Mouse (Mus musculus) lung, embryonic 14.5 days (tissue): ENCODE data around the gene Ttll3. TPM values are rescaled to one million over a fixed set of nuclear protein-coding genes. Genes with fewer than 3 reads are reported as not detected.

Experiments used
- ATAC-seq: fragments of 200-750 bp; cut with Nextera tagmentation; 2 replicates; pipeline ENCODE4 v1.8.0; 2017; ENCODE audit warnings: mild to moderate bottlenecking, moderate TSS enrichment, moderate library complexity; ENCODE audit not compliant: insufficient read depth
- DNase-seq: peaks from one replicate; pipeline ENCODE4 v3.0.0-alpha.2; 2015
- H3K27ac ChIP-seq: fragments of 300-500 bp; sonication (generic); 2 replicates; pipeline ENCODE4 v1.5.1; 2014; ENCODE audit warnings: low read depth, mild to moderate bottlenecking, moderate library complexity
- H3K27me3 ChIP-seq: fragments of 300-500 bp; sonication (generic); 2 replicates; pipeline ENCODE4 v1.6.1; 2014; ENCODE audit warnings: low read length, control low read depth; ENCODE audit not compliant: insufficient read depth
- H3K36me3 ChIP-seq: fragments of 300-500 bp; sonication (generic); 2 replicates; pipeline ENCODE4 v1.6.1; 2014; ENCODE audit warnings: control low read depth; ENCODE audit not compliant: insufficient read depth
- H3K4me1 ChIP-seq: fragments of 300-500 bp; sonication (generic); 2 replicates; pipeline ENCODE4 v1.6.1; 2014; ENCODE audit warnings: antibody characterized with exemption, control low read depth; ENCODE audit not compliant: insufficient read depth
- H3K4me2 ChIP-seq: fragments of 300-500 bp; sonication (generic); 2 replicates; pipeline ENCODE4 v1.6.1; 2014; ENCODE audit warnings: mild to moderate bottlenecking
- H3K4me3 ChIP-seq: fragments of 300-500 bp; sonication (generic); 2 replicates; pipeline ENCODE4 v1.5.1; 2014; ENCODE audit warnings: low read depth, low read length
- H3K9ac ChIP-seq: fragments of 300-500 bp; sonication (generic); 2 replicates; pipeline ENCODE4 v1.6.1; 2014
- H3K9me3 ChIP-seq: fragments of 300-500 bp; sonication (generic); 2 replicates; pipeline ENCODE4 v1.6.1; 2016; ENCODE audit warnings: low read depth, low read length, control low read depth
- CTCF ChIP-seq: IDR thresholded peaks from 2 replicates; pipeline ENCODE4 v1.5.1; 2016; ENCODE audit warnings: antibody characterized with exemption, low read depth
- WGBS: fragments of 180-500 bp; shearing (Covaris S2); extraction: QIAGEN DNeasy Blood & Tissue Kit; methylation state at CpG from one replicate; pipeline ENCODE4 v1.1.7; 2014; 5-methylcytosine and 5-hydroxymethylcytosine counted together
- polyA plus RNA-seq: library from polyadenylated mRNA; unstranded; fragments of >200 nt; fragmentation: Nextera tagmentation; extraction: Ambion mirVana; gene quantifications from 2 replicates; pipeline ENCODE4 v1.2.1, GENCODE M21; 2014

Gene Ttll3
- polyA plus RNA-seq, 1 experiment from 2014 or later = 2.5 TPM

DNA sequence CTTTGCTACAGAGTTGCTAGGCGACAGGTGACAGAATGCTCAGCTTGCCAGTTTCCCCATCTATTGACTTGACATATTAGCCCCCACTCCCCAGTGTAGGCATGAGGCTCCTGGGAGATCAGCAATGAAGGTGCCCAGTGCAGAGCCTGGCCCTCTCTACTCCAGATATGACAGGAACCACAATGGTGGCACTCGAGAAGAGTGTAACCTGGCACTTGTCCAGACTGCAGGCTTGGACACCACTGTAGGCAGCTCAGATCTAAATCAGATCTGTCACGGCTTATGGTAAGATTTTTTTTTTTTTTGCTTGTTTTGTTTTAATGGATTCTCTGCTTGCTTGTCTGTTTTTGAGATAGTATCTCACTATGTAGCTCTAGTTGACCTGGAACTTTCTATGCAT, 44.6 kb downstream of the Ttll3 start:
- ATAC-seq (no peak), DNase-seq (no peak)
- Histone ChIP-seq H3K27ac (no peak overlapping the region), H3K4me3 (no peak overlapping the region), H3K4me1 (no peaks in the 10 kb centered on the region), H3K9ac (no peak overlapping the region), H3K9me3 (no peaks in the 10 kb centered on the region), H3K27me3 (no peaks in the 10 kb centered on the region), H3K36me3 (no peaks in the 10 kb centered on the region), H3K4me2 (no peak overlapping the region)
- TF ChIP-seq CTCF = no peak
- WGBS = 63% methylated on average over 3 of the region's 3 CpGs

DNA sequence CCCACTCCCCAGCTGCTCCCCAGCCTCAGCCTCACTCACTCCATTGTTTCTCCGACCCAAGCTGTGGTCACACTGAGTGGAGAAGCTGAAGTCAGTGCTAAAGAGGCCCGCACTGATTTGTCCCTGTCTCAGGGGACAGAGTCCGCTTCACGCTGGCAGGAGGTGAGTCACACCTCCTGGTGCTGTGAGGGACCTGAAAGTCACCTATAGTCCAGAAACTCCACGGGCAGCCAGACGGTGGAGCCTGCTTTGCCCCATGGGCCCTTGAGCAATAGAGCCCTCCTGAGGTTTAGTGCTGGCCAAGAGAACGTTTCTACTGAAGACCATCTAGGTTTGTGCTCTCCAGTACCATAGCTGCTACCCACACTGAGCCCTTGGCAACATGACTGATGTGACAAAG, 45.6 kb downstream of the Ttll3 start:
- no peak overlapping the region for H3K4me2 ChIP-seq
- no peak overlapping the region for H3K4me3 ChIP-seq
- H3K27ac ChIP-seq = no peak overlapping the region
- 69% methylated on average over 7 of the region's 7 CpGs for WGBS
- DNase-seq (no peak), ATAC-seq (no peak)
- H3K9me3 ChIP-seq = no peaks in the 10 kb centered on the region
- no peaks in the 10 kb centered on the region for H3K4me1 ChIP-seq
- no peak overlapping the region for H3K9ac ChIP-seq
- no peak for TF ChIP-seq CTCF
- H3K36me3 ChIP-seq = no peaks in the 10 kb centered on the region
- H3K27me3 ChIP-seq = no peaks in the 10 kb centered on the region

DNA sequence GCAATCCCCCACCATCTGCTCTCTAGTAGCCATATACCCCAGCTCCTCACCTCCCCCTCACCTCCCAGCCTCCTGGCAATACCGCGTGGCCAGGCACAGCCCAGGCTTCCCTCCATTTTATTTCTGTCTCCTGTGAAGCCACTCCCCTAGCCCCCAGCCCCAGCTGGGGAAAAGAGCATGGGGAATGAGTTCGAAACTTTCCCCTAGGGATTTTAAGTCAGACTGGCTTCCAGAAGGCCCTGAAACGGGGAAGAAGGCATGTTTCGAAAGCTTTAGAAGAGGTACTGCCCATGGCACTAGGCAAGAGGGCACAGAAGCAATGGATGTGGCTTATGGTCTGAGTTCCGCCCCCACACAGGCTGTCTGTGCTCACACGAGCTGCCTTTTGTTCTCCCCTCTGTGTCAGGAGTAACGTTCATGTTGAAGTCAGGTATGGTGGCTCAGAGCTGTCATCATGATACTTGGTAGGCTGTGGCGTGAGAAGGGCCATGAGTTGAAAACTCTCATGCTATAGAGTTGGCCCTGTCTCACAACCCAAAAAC, 46.7 kb downstream of the Ttll3 start, which contains the start of gene Cidec:
Gene Cidec, minus strand, starts transcription at position 97 of the 542 bp plus-strand sequence.
- Histone ChIP-seq H3K27ac (no peak within 1 kb of the TSS), H3K9ac (no peak within 1 kb of the TSS), H3K4me2 (no peak within 1 kb of the TSS), H3K36me3 (no peaks in the 10 kb centered on the region), H3K4me3 (no peak within 1 kb of the TSS), H3K4me1 (no peaks in the 10 kb centered on the region), H3K9me3 (no peaks in the 10 kb centered on the region), H3K27me3 (no peaks in the 10 kb centered on the region)
- TF ChIP-seq CTCF = no peak
- ATAC-seq (no peak), DNase-seq (no peak)
- 77% methylated on average over 9 of the region's 9 CpGs for WGBS

DNA sequence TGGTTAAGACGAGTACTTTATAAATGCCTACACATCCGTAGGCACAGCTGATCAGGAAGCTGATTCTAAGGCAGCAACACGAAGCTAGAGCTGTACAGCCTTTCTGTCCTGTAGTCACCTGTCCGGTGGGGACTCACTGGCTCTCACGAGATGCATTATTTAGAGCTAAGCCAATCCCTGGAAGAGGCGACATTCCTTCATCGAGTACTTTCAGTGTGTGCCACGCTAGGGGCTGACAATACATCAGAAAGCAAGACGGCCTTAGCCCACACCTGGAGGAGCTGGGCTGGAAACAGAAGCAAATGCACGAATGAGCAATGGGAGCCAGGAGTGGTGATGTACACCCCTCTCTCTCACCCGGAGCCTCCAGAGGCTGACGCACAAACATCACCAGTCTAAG, 48.1 kb downstream of the Ttll3 start:
- Histone ChIP-seq H3K36me3 (no peaks in the 10 kb centered on the region), H3K4me1 (no peaks in the 10 kb centered on the region; the same call in 1 of the 2 replicates), H3K27ac (no peak overlapping the region), H3K9ac (no peak overlapping the region), H3K4me3 (no peak overlapping the region), H3K4me2 (no peak overlapping the region), H3K27me3 (no peaks in the 10 kb centered on the region), H3K9me3 (no peaks in the 10 kb centered on the region)
- no peak for TF ChIP-seq CTCF
- 66% methylated on average over 12 of the region's 12 CpGs for WGBS
- no peak for ATAC-seq
- DNase-seq = no peak

DNA sequence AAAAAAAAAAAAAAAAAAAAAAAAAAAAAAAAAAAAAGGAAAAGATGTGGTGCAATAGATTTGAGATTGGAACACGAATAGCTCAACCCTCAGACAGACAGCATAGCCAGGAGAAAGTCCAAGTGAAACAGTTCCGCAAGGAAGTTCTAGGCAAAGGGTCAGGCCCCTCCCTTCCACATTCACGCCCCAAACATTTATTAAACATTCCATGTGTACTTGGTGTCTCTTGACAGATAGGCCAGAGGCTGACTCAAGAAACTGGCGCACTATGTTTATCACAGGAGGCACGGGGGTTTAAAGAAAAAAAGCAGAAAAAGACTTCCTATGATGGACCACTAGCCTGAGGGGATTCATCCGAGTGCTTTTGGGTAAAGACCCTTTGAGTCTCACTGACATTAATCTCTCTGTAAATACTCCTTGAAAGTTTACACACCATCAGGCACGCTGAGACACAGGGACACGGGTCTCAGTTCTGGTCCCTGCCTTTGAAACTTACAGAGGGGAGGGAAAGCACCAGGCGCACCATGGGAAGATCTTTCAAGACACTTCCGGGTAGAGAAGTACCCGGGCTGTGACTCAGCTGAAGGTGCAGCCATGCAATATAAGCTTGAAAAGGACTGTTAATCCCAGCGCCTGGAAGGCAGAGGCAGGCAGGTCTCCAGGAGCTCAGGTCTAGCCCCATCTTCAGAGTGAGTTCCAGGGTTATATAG, 49.8 kb downstream of the Ttll3 start:
- no peaks in the 10 kb centered on the region for H3K9me3 ChIP-seq
- DNase-seq (no peak), ATAC-seq (no peak)
- no peak for TF ChIP-seq CTCF
- 44% methylated on average over 12 of the region's 12 CpGs for WGBS
- no peaks in the 10 kb centered on the region for H3K36me3 ChIP-seq
- H3K27me3 ChIP-seq = no peaks in the 10 kb centered on the region
- H3K4me1 ChIP-seq = peaks cover 8% of the 10 kb centered on the region
- H3K9ac ChIP-seq = no peak overlapping the region
- H3K4me3 ChIP-seq = no peak overlapping the region
- H3K27ac ChIP-seq = no peak overlapping the region
- H3K4me2 ChIP-seq = no peak overlapping the region

DNA sequence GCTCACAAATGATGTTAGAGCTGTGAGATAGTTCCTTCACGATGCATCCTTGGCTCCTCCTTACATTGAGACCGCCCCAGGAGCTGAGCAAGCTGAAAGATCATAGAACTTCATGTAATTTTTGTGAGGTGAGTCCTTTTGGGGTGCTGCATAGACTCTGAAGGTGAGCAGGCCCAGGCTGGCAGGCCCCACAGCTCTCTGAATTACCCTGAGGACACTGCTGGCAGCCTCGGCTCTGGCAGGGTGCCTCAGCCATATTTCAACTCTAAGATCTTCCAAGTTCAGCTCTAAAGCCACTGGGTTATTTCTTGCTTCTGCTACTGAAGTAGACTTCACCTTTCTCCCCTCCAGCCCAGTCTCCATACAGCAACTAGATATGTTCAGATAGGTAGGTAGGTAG, 51.6 kb downstream of the Ttll3 start:
- no peak for TF ChIP-seq CTCF
- Histone ChIP-seq H3K36me3 (0 out of 2 replicates have a peak, but pooled peaks cover 4% of the 10 kb centered on the region), H3K27me3 (no peaks in the 10 kb centered on the region), H3K27ac (no peak overlapping the region), H3K4me1 (peaks cover 8% of the 10 kb centered on the region), H3K4me3 (no peak overlapping the region), H3K9ac (no peak overlapping the region), H3K9me3 (no peaks in the 10 kb centered on the region), H3K4me2 (no peak overlapping the region)
- DNase-seq = no peak
- WGBS = 78% methylated on average over 3 of the region's 3 CpGs
- ATAC-seq = no peak

DNA sequence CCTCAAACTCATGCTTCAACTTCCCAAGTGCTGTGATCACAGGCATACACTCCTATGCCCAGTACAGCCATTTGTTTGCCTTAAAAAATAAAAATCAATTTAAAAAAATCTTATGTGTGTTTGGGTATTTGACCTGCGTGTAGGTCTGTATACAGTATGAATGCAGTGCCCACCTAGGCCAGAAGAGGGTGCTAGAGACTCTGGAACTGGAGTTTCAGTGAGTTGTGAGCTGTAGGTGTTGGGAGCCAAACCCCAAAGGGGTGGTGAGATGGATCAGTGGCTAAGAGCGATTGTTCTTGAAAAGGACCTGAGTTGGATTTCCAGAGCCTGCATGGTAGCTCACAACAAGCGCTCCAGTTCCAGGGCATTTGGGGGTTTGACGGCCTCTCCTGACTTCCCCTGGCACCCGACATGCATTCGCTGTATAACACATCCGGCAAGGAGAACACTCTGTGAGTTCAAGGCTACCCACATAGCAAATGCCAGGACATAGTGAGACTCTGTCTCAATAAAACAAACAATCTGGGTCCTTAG, 52.2 kb downstream of the Ttll3 start:
- WGBS = 54% methylated on average over 7 of the region's 7 CpGs
- TF ChIP-seq CTCF = peak; percentile 83

More for the DNA sequence above, 52.2 kb downstream of the Ttll3 start:
- Histone ChIP-seq H3K36me3 (0 out of 2 replicates have a peak, but pooled peaks cover 4% of the 10 kb centered on the region), H3K4me2 (no peak overlapping the region), H3K4me3 (no peak overlapping the region), H3K9ac (no peak overlapping the region), H3K4me1 (peaks cover 8% of the 10 kb centered on the region), H3K27me3 (no peaks in the 10 kb centered on the region), H3K27ac (no peak overlapping the region), H3K9me3 (no peaks in the 10 kb centered on the region)
- DNase-seq (peak; percentile 91), ATAC-seq (peak; percentile 23; the same call in 1 of the 2 replicates)
